ENCODE assay signal across 12 mouse cellular contexts in the genomic region with DNA sequence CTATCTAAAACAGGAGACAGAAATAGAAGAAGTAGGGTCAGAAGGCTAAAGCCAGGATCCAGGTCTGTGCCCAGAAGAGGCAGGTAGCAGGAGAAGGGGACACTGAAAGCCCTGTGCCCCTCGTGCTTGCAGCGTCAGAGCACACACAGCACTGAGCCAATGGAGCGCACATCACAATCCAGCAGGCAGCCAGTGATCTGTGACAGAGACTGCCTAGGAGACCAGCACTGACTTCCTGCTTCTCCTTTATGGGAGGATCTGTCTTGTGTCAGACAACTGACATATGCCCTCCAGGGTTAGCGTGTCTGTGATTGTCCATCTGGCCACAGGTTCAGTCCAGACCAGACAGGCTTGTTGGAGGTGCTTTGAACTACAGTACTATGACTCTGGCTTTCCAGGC. TPM values are rescaled to one million over a fixed set of nuclear protein-coding genes. Genes with fewer than 3 reads are reported as not detected.
DNase-seq lines count a peak whose midpoint lies in the region; ATAC-seq lines count a peak whose summit lies in the region.
"Had no signal": no experiment of that assay in that cellular context is flagged by ENCODE, and none has a peak within 500 bp of the region (broad histone marks: within the 10 kb centered on the region; RNA-seq: fewer than 3 reads in every experiment).

No protein-coding gene starts in this region.

- H3K4me2 ChIP-seq in kidney, embryonic 15.5 days: no peak overlapping the region
- H3K4me2 ChIP-seq: liver, embryonic 11.5 days had no signal

- peak overlapping the region; percentile 74 for H3K27ac ChIP-seq in heart, embryonic 10.5 days
- 0 out of 2 replicates have a peak overlapping the region, but pooled peaks have one; percentile 50 for H3K27ac ChIP-seq in kidney, embryonic 15.5 days
- H3K27ac ChIP-seq in macrophage: peak overlapping the region; percentile 29

- H3K79me2 ChIP-seq in macrophage (ENCODE audit: inconsistent target): no peaks in the 10 kb centered on the region

- H3K9me3 ChIP-seq in heart, embryonic 10.5 days: 0 out of 2 replicates have a peak, but pooled peaks cover 2% of the 10 kb centered on the region
- H3K9me3 ChIP-seq in kidney, embryonic 15.5 days (replicated peaks): no peaks in the 10 kb centered on the region

- H3K27me3 ChIP-seq in heart, embryonic 10.5 days (ENCODE audit: insufficient read depth, poor library complexity, severe bottlenecking): no peaks in the 10 kb centered on the region
- no peaks in the 10 kb centered on the region for H3K27me3 ChIP-seq in kidney, embryonic 15.5 days

- no peaks in the 10 kb centered on the region for H3K36me3 ChIP-seq in heart, embryonic 10.5 days
- no peaks in the 10 kb centered on the region for H3K36me3 ChIP-seq in kidney, embryonic 15.5 days
- H3K36me3 ChIP-seq in macrophage (ENCODE audit: inconsistent target): no peaks in the 10 kb centered on the region

- WGBS in heart, embryonic 10.5 days: 21% methylated on average over 4 of the region's 4 CpGs
- 33% methylated on average over 4 of the region's 4 CpGs for WGBS in kidney, embryonic 15.5 days
- 79% methylated on average over 4 of the region's 4 CpGs for WGBS in macrophage (ENCODE audit: missing documents)

- H3K4me1 ChIP-seq in heart, embryonic 10.5 days: peaks cover 86% of the 10 kb centered on the region
- peaks cover 39% of the 10 kb centered on the region for H3K4me1 ChIP-seq in kidney, embryonic 15.5 days

- ATAC-seq in kidney, embryonic 15.5 days (replicated peaks; ENCODE audit: low FRiP score): no peak

- no peak for DNase-seq in heart, embryonic 10.5 days (ENCODE audit: low spot score)
- no peak for DNase-seq in heart, postnatal 36 days
- DNase-seq in kidney, postnatal 25 days: no peak
- peak; percentile 11 for DNase-seq in A20 (ENCODE audit: low read depth, low spot score)
- no peak for DNase-seq in layer of hippocampus, adult 8-10 months (ENCODE audit: low spot score in 2 of 2)
- DNase-seq in spleen, adult 18-20 months: no peak
- DNase-seq: cerebellum, adult 11-12 months; kidney, adult 11 months had no signal

- no peak overlapping the region for H3K9ac ChIP-seq in kidney, embryonic 15.5 days

- no peak overlapping the region for H3K4me3 ChIP-seq in heart, embryonic 10.5 days
- H3K4me3 ChIP-seq in kidney, embryonic 15.5 days (replicated peaks): no peak overlapping the region
- no peak overlapping the region for H3K4me3 ChIP-seq in macrophage (ENCODE audit: inconsistent target)
- H3K4me3 ChIP-seq: layer of hippocampus, adult 2 months had no signal

- intact Hi-C loops in heart, postnatal 36 days (cut with DNase I): no loop called here

RNA-seq across cellular contexts. Expression of gene Map10, which starts 49.3 kb away (rescaled TPM):
- 6.3 and 7.5 TPM in 2 replicates for polyA plus RNA-seq in heart, embryonic 10.5 days (2016; fragmentation: Nextera tagmentation; extraction: Ambion mirVana)
- 1 to 10 TPM; 6.3 to 7.4 TPM for total RNA-seq in heart, postnatal 36 days (2021)
- 6.1 and 7.1 TPM in 2 replicates for polyA plus RNA-seq in kidney, embryonic 15.5 days (2015; fragmentation: Nextera tagmentation; extraction: Ambion mirVana)
- 1 to 10 TPM in 17 of 26 experiments, under 1 TPM in 7, not detected in 2; 0.20 to 6.5 (median 1.8) TPM for total RNA-seq in macrophage (2018; cell fraction: chromatin; rRNA removed)
- 1 to 10 TPM in 21 of 26 experiments, under 1 TPM in 5; 0.37 to 3.2 (median 1.4) TPM for total RNA-seq in macrophage (2018; cell fraction: cytosol; rRNA removed)
- total RNA-seq in macrophage (2018; cell fraction: nucleus; rRNA removed): 1 to 10 TPM in 20 of 26 experiments, under 1 TPM in 5, not detected in 1; 0.61 to 7.5 (median 2.4) TPM
- 0.91 to 1.3 TPM (median 1.1 TPM) in 3 replicates for polyA plus RNA-seq in macrophage (2018)
- 1 to 10 TPM; 4.3 to 5.3 (median 4.9) TPM for total RNA-seq in layer of hippocampus, adult 8-10 months (2022)

RNA-seq across cellular contexts. Expression of gene Sipa1l2, which starts 50.7 kb away (rescaled TPM):
- polyA plus RNA-seq in heart, embryonic 10.5 days (2016; fragmentation: Nextera tagmentation; extraction: Ambion mirVana): 24.9 and 32.6 TPM in 2 replicates
- 10 to 100 TPM; 36.4 to 40.7 TPM for total RNA-seq in heart, postnatal 36 days (2021)
- 16.9 and 17.4 TPM in 2 replicates for polyA plus RNA-seq in kidney, embryonic 15.5 days (2015; fragmentation: Nextera tagmentation; extraction: Ambion mirVana)
- 100 to 1,000 TPM in 6 of 26 experiments, 10 to 100 TPM in 20; 35.9 to 288 (median 61.1) TPM for total RNA-seq in macrophage (2018; cell fraction: chromatin; rRNA removed)
- 10 to 100 TPM in 16 of 26 experiments, 1 to 10 TPM in 10; 7.6 to 27.7 (median 12.0) TPM for total RNA-seq in macrophage (2018; cell fraction: cytosol; rRNA removed)
- 100 to 1,000 TPM in 1 of 26 experiments, 10 to 100 TPM in 25; 16.0 to 103 (median 36.0) TPM for total RNA-seq in macrophage (2018; cell fraction: nucleus; rRNA removed)
- 7.2 to 21.6 TPM (median 7.7 TPM) in 3 replicates for polyA plus RNA-seq in macrophage (2018)
- total RNA-seq in layer of hippocampus, adult 8-10 months (2022): 10 to 100 TPM; 55.3 to 61.5 (median 58.6) TPM
